Mouse (Mus musculus) hindbrain, embryonic 14.5 days (tissue): ENCODE measurements around the gene Rell1. TPM values are rescaled to one million over a fixed set of nuclear protein-coding genes. Genes with fewer than 3 reads are reported as not detected.

Experiments
- ATAC-seq: fragments of 200-750 bp; cut with Nextera tagmentation; 2 replicates; pipeline ENCODE4 v1.8.0; 2017; ENCODE audit warnings: moderate number of reproducible peaks, mild to moderate bottlenecking, moderate TSS enrichment, moderate library complexity; ENCODE audit not compliant: low FRiP score
- DNase-seq: peaks from one replicate; pipeline ENCODE4 v3.0.0-alpha.2; 2015; ENCODE audit warnings: low spot score
- H3K27ac ChIP-seq: fragments of 300-500 bp; sonication (generic); 2 replicates; pipeline ENCODE4 v1.5.1; 2014; ENCODE audit warnings: mild to moderate bottlenecking, moderate library complexity
- H3K27me3 ChIP-seq: fragments of 300-500 bp; sonication (generic); 2 replicates; pipeline ENCODE4 v1.6.1; 2014; ENCODE audit warnings: mild to moderate bottlenecking, low read length, mixed read lengths; ENCODE audit not compliant: control insufficient read depth, insufficient read depth
- H3K36me3 ChIP-seq: fragments of 300-500 bp; sonication (generic); replicated peaks from 2 replicates; pipeline ENCODE4 v1.6.1; 2014; ENCODE audit not compliant: control insufficient read depth, insufficient read depth
- H3K4me1 ChIP-seq: fragments of 300-500 bp; sonication (generic); replicated peaks from 2 replicates; pipeline ENCODE4 v1.6.1; 2014; ENCODE audit warnings: antibody characterized with exemption, low read length, mixed read lengths; ENCODE audit not compliant: control insufficient read depth, insufficient read depth
- H3K4me2 ChIP-seq: fragments of 300-500 bp; sonication (generic); replicated peaks from 2 replicates; pipeline ENCODE4 v1.6.1; 2014; ENCODE audit warnings: mild to moderate bottlenecking, moderate library complexity
- H3K4me3 ChIP-seq: fragments of 300-500 bp; sonication (generic); replicated peaks from 2 replicates; pipeline ENCODE4 v1.5.1; 2014; ENCODE audit warnings: mild to moderate bottlenecking, low read length
- H3K9ac ChIP-seq: fragments of 300-500 bp; sonication (generic); 2 replicates; pipeline ENCODE4 v1.6.1; 2014
- H3K9me3 ChIP-seq: fragments of 300-500 bp; sonication (generic); 2 replicates; pipeline ENCODE4 v1.6.1; 2016; ENCODE audit warnings: low read length; ENCODE audit not compliant: control insufficient read depth
- WGBS: fragments of 180-500 bp; shearing (Covaris S2); extraction: QIAGEN DNeasy Blood & Tissue Kit; methylation state at CpG from one replicate; pipeline ENCODE4 v1.1.7; 2014; 5-methylcytosine and 5-hydroxymethylcytosine counted together
- polyA plus RNA-seq: library from polyadenylated mRNA; unstranded; fragments of >200 nt; fragmentation: Nextera tagmentation; extraction: Ambion mirVana; gene quantifications from 2 replicates; pipeline ENCODE4 v1.2.1, GENCODE M21; 2014

Gene Rell1
- 4.9 and 6.2 TPM in 2 replicates for polyA plus RNA-seq

GRCm38 (mm10) chr5:63968443-63969415 lies at the start of gene Rell1:
Gene Rell1 (minus strand): TSS chr5:63968897.
- H3K9me3 ChIP-seq, result no peaks in the 10 kb centered on the region
- peak; percentile 95 for ATAC-seq

GRCm38 (mm10) chr5:64012596-64013366 lies 44.1 kb upstream of the Rell1 start:
- H3K4me2 ChIP-seq, result no peak overlapping the region
- DNase-seq, result no peak
- ATAC-seq, result no peak

More at GRCm38 (mm10) chr5:63968443-63969415, at the start of gene Rell1:
- no peaks in the 10 kb centered on the region for H3K36me3 ChIP-seq
- H3K4me3 ChIP-seq, result peak within 1 kb of the TSS; percentile 77
- peaks cover 8% of the 10 kb centered on the region; the same call in 1 of the 2 replicates for H3K4me1 ChIP-seq
- 1% methylated on average over 84 of the region's 85 CpGs for WGBS
- peak; percentile 83 for DNase-seq
- peak within 1 kb of the TSS; percentile 75 for H3K9ac ChIP-seq
- H3K27me3 ChIP-seq, result no peaks in the 10 kb centered on the region
- H3K4me2 ChIP-seq, result peak within 1 kb of the TSS; percentile 94
- peak within 1 kb of the TSS; percentile 26; the same call in 1 of the 2 replicates for H3K27ac ChIP-seq

GRCm38 (mm10) chr5:64006548-64006947 lies 37.9 kb upstream of the Rell1 start:
- no peaks in the 10 kb centered on the region for H3K27me3 ChIP-seq
- H3K4me2 ChIP-seq, result no peak overlapping the region
- H3K4me1 ChIP-seq, result no peaks in the 10 kb centered on the region
- H3K9ac ChIP-seq, result no peak overlapping the region
- no peak for DNase-seq
- no peaks in the 10 kb centered on the region for H3K9me3 ChIP-seq
- no peak overlapping the region for H3K4me3 ChIP-seq
- WGBS, result 89% methylated on average over 4 of the region's 4 CpGs
- ATAC-seq, result no peak
- H3K27ac ChIP-seq, result no peak overlapping the region
- H3K36me3 ChIP-seq, result no peaks in the 10 kb centered on the region

More at GRCm38 (mm10) chr5:64012596-64013366, 44.1 kb upstream of the Rell1 start:
- Histone ChIP-seq H3K9me3 (no peaks in the 10 kb centered on the region), H3K27me3 (no peaks in the 10 kb centered on the region), H3K4me3 (no peak overlapping the region), H3K9ac (no peak overlapping the region), H3K27ac (no peak overlapping the region), H3K36me3 (no peaks in the 10 kb centered on the region), H3K4me1 (no peaks in the 10 kb centered on the region)
- 74% methylated on average over 10 of the region's 13 CpGs for WGBS

GRCm38 (mm10) chr5:64003302-64003701 lies 34.6 kb upstream of the Rell1 start:
- Histone ChIP-seq H3K36me3 (no peaks in the 10 kb centered on the region), H3K4me3 (no peak overlapping the region), H3K9ac (no peak overlapping the region), H3K4me2 (no peak overlapping the region), H3K9me3 (no peaks in the 10 kb centered on the region), H3K4me1 (no peaks in the 10 kb centered on the region), H3K27me3 (no peaks in the 10 kb centered on the region), H3K27ac (no peak overlapping the region)
- DNase-seq, result no peak
- 91% methylated on average over 8 of the region's 8 CpGs for WGBS
- ATAC-seq, result no peak

GRCm38 (mm10) chr5:63993865-63994264 lies 25.2 kb upstream of the Rell1 start:
- H3K4me1 ChIP-seq, result no peaks in the 10 kb centered on the region
- no peaks in the 10 kb centered on the region for H3K27me3 ChIP-seq
- no peaks in the 10 kb centered on the region for H3K36me3 ChIP-seq
- H3K4me3 ChIP-seq, result no peak overlapping the region
- H3K4me2 ChIP-seq, result no peak overlapping the region
- no peak for DNase-seq
- H3K9ac ChIP-seq, result no peak overlapping the region
- no peaks in the 10 kb centered on the region for H3K9me3 ChIP-seq
- 21% methylated on average over 3 of the region's 3 CpGs for WGBS
- ATAC-seq, result no peak
- no peak overlapping the region for H3K27ac ChIP-seq

- ATAC-seq, result no peak
Measured at GRCm38 (mm10) chr5:63990675-63991074, 22.0 kb upstream of the Rell1 start.

GRCm38 (mm10) chr5:63986337-63986736 lies 17.6 kb upstream of the Rell1 start:
- H3K4me1 ChIP-seq, result no peaks in the 10 kb centered on the region
- DNase-seq (no peak), ATAC-seq (no peak)

More at GRCm38 (mm10) chr5:63990675-63991074, 22.0 kb upstream of the Rell1 start:
- H3K9ac ChIP-seq, result no peak overlapping the region
- no peak overlapping the region for H3K4me2 ChIP-seq
- DNase-seq, result no peak
- no peak overlapping the region for H3K4me3 ChIP-seq
- 90% methylated on average over 3 of the region's 3 CpGs for WGBS
- no peaks in the 10 kb centered on the region for H3K9me3 ChIP-seq
- H3K4me1 ChIP-seq, result no peaks in the 10 kb centered on the region
- no peaks in the 10 kb centered on the region for H3K36me3 ChIP-seq
- H3K27ac ChIP-seq, result no peak overlapping the region
- H3K27me3 ChIP-seq, result no peaks in the 10 kb centered on the region

GRCm38 (mm10) chr5:63982296-63982695 lies 13.6 kb upstream of the Rell1 start:
- H3K9me3 ChIP-seq, result no peaks in the 10 kb centered on the region
- 82% methylated on average over 11 of the region's 11 CpGs for WGBS
- no peaks in the 10 kb centered on the region for H3K36me3 ChIP-seq
- H3K4me1 ChIP-seq, result no peaks in the 10 kb centered on the region
- no peak overlapping the region for H3K9ac ChIP-seq
- no peaks in the 10 kb centered on the region for H3K27me3 ChIP-seq
- H3K4me2 ChIP-seq, result no peak overlapping the region
- no peak overlapping the region for H3K27ac ChIP-seq
- no peak overlapping the region for H3K4me3 ChIP-seq
- ATAC-seq (no peak), DNase-seq (no peak)

More at GRCm38 (mm10) chr5:63986337-63986736, 17.6 kb upstream of the Rell1 start:
- Histone ChIP-seq H3K27me3 (no peaks in the 10 kb centered on the region), H3K9me3 (no peaks in the 10 kb centered on the region), H3K4me2 (no peak overlapping the region), H3K27ac (no peak overlapping the region), H3K9ac (no peak overlapping the region), H3K4me3 (no peak overlapping the region), H3K36me3 (no peaks in the 10 kb centered on the region)
- WGBS, result 73% methylated on average over 6 of the region's 6 CpGs

GRCm38 (mm10) chr5:63970991-63971390 lies 2.3 kb upstream of the Rell1 start:
- no peaks in the 10 kb centered on the region for H3K36me3 ChIP-seq
- no peaks in the 10 kb centered on the region for H3K27me3 ChIP-seq
- WGBS, result 27% methylated on average over 2 of the region's 2 CpGs
- no peaks in the 10 kb centered on the region for H3K9me3 ChIP-seq
- H3K27ac ChIP-seq, result no peak overlapping the region
- H3K4me1 ChIP-seq, result peaks cover 8% of the 10 kb centered on the region; the same call in 1 of the 2 replicates
- H3K4me2 ChIP-seq, result no peak overlapping the region
- ATAC-seq, result no peak
- no peak overlapping the region for H3K9ac ChIP-seq
- no peak overlapping the region for H3K4me3 ChIP-seq
- DNase-seq, result no peak
